Mouse (Mus musculus): ENCODE measurements around the gene Mmd. TPM values are rescaled to one million over a fixed set of nuclear protein-coding genes. Genes with fewer than 3 reads are reported as not detected.
"Not testable (repeated sequence)": the region's sequence is repeated elsewhere in the genome, so short reads cannot be mapped to it uniquely, and the experiment has no call there.

Mmd gene
- polyA plus RNA-seq, 1 experiment, result not detected

- H3K4me3 ChIP-seq (ENCODE audit: insufficient read depth, low read depth, low read length), result no peak overlapping the region
- WGBS, result 73% methylated on average over 11 of the region's 11 CpGs
- H3K4me1 ChIP-seq (ENCODE audit: control insufficient read depth, insufficient read depth, low read length), result peaks cover 14% of the 10 kb centered on the region
- TF ChIP-seq POLR2A (IDR thresholded peaks at IDR 0.05; ENCODE audit: insufficient read depth, low read depth, low read length) (no peak), CTCF (IDR thresholded peaks at IDR 0.05; ENCODE audit: insufficient read depth, low read depth, low read length) (no peak)
- H3K27ac ChIP-seq (ENCODE audit: insufficient read depth, low read depth, low read length), result no peak overlapping the region
Observed at GRCm38 (mm10) chr11:90270132-90270877, 21.0 kb downstream of the Mmd start.

GRCm38 (mm10) chr11:90274187-90274586 is 24.9 kb downstream of the Mmd start:
- WGBS, result 76% methylated on average over 1 of the region's 1 CpGs
- Histone ChIP-seq H3K4me3 (ENCODE audit: insufficient read depth, low read depth, low read length) (no peak overlapping the region), H3K27ac (ENCODE audit: insufficient read depth, low read depth, low read length) (no peak overlapping the region), H3K4me1 (ENCODE audit: control insufficient read depth, insufficient read depth, low read length) (peaks cover 16% of the 10 kb centered on the region)
- no peak for TF ChIP-seq POLR2A (IDR thresholded peaks at IDR 0.05; ENCODE audit: insufficient read depth, low read depth, low read length)
- no peak for TF ChIP-seq CTCF (IDR thresholded peaks at IDR 0.05; ENCODE audit: insufficient read depth, low read depth, low read length)

GRCm38 (mm10) chr11:90275663-90276062 is 26.4 kb downstream of the Mmd start:
- WGBS, result 77% methylated on average over 7 of the region's 7 CpGs
- H3K27ac ChIP-seq (ENCODE audit: insufficient read depth, low read depth, low read length), result no peak overlapping the region
- H3K4me3 ChIP-seq (ENCODE audit: insufficient read depth, low read depth, low read length), result no peak overlapping the region
- H3K4me1 ChIP-seq (ENCODE audit: control insufficient read depth, insufficient read depth, low read length), result 0 out of 2 replicates have a peak, but pooled peaks cover 9% of the 10 kb centered on the region
- no peak for TF ChIP-seq POLR2A (IDR thresholded peaks at IDR 0.05; ENCODE audit: insufficient read depth, low read depth, low read length)
- TF ChIP-seq CTCF (IDR thresholded peaks at IDR 0.05; ENCODE audit: insufficient read depth, low read depth, low read length), result no peak

GRCm38 (mm10) chr11:90276150-90276549 is 26.9 kb downstream of the Mmd start:
- no peak overlapping the region for H3K27ac ChIP-seq (ENCODE audit: insufficient read depth, low read depth, low read length)
- no peak overlapping the region for H3K4me3 ChIP-seq (ENCODE audit: insufficient read depth, low read depth, low read length)
- TF ChIP-seq CTCF (IDR thresholded peaks at IDR 0.05; ENCODE audit: insufficient read depth, low read depth, low read length) (no peak), POLR2A (IDR thresholded peaks at IDR 0.05; ENCODE audit: insufficient read depth, low read depth, low read length) (no peak)
- 0 out of 2 replicates have a peak, but pooled peaks cover 9% of the 10 kb centered on the region for H3K4me1 ChIP-seq (ENCODE audit: control insufficient read depth, insufficient read depth, low read length)
- 85% methylated on average over 8 of the region's 8 CpGs for WGBS

- 96% methylated on average over 12 of the region's 12 CpGs for WGBS
- H3K27ac ChIP-seq (ENCODE audit: insufficient read depth, low read depth, low read length), result no peak overlapping the region
- H3K4me3 ChIP-seq (ENCODE audit: insufficient read depth, low read depth, low read length), result no peak overlapping the region
- TF ChIP-seq CTCF (IDR thresholded peaks at IDR 0.05; ENCODE audit: insufficient read depth, low read depth, low read length) (no peak), POLR2A (IDR thresholded peaks at IDR 0.05; ENCODE audit: insufficient read depth, low read depth, low read length) (no peak)
- H3K4me1 ChIP-seq (ENCODE audit: control insufficient read depth, insufficient read depth, low read length), result 0 out of 2 replicates have a peak, but pooled peaks cover 9% of the 10 kb centered on the region
Observed at GRCm38 (mm10) chr11:90276561-90276960, 27.3 kb downstream of the Mmd start.

GRCm38 (mm10) chr11:90280069-90280468 is 30.8 kb downstream of the Mmd start:
- TF ChIP-seq POLR2A (IDR thresholded peaks at IDR 0.05; ENCODE audit: insufficient read depth, low read depth, low read length) (no peak), CTCF (IDR thresholded peaks at IDR 0.05; ENCODE audit: insufficient read depth, low read depth, low read length) (no peak)
- WGBS, result 97% methylated on average over 5 of the region's 5 CpGs
- Histone ChIP-seq H3K4me1 (ENCODE audit: control insufficient read depth, insufficient read depth, low read length) (0 out of 2 replicates have a peak, but pooled peaks cover 4% of the 10 kb centered on the region), H3K4me3 (ENCODE audit: insufficient read depth, low read depth, low read length) (no peak overlapping the region), H3K27ac (ENCODE audit: insufficient read depth, low read depth, low read length) (no peak overlapping the region)

GRCm38 (mm10) chr11:90281943-90282342 is 32.7 kb downstream of the Mmd start:
- not testable (repeated sequence) for H3K27ac ChIP-seq (ENCODE audit: insufficient read depth, low read depth, low read length); H3K4me3 ChIP-seq (ENCODE audit: insufficient read depth, low read depth, low read length); H3K4me1 ChIP-seq (ENCODE audit: control insufficient read depth, insufficient read depth, low read length)
- 92% methylated on average over 2 of the region's 2 CpGs for WGBS

- TF ChIP-seq CTCF (IDR thresholded peaks at IDR 0.05; ENCODE audit: insufficient read depth, low read depth, low read length) (no peak), POLR2A (IDR thresholded peaks at IDR 0.05; ENCODE audit: insufficient read depth, low read depth, low read length) (no peak)
- Histone ChIP-seq H3K27ac (ENCODE audit: insufficient read depth, low read depth, low read length) (no peak overlapping the region), H3K4me1 (ENCODE audit: control insufficient read depth, insufficient read depth, low read length) (no peaks in the 10 kb centered on the region), H3K4me3 (ENCODE audit: insufficient read depth, low read depth, low read length) (no peak overlapping the region)
- 81% methylated on average over 4 of the region's 4 CpGs for WGBS
Observed at GRCm38 (mm10) chr11:90283159-90283558, 33.9 kb downstream of the Mmd start.

- 70% methylated on average over 6 of the region's 6 CpGs for WGBS
- Histone ChIP-seq H3K27ac (ENCODE audit: insufficient read depth, low read depth, low read length) (no peak overlapping the region), H3K4me3 (ENCODE audit: insufficient read depth, low read depth, low read length) (no peak overlapping the region), H3K4me1 (ENCODE audit: control insufficient read depth, insufficient read depth, low read length) (no peaks in the 10 kb centered on the region)
- no peak for TF ChIP-seq CTCF (IDR thresholded peaks at IDR 0.05; ENCODE audit: insufficient read depth, low read depth, low read length)
- TF ChIP-seq POLR2A (IDR thresholded peaks at IDR 0.05; ENCODE audit: insufficient read depth, low read depth, low read length), result no peak
Observed at GRCm38 (mm10) chr11:90283601-90284000, 34.3 kb downstream of the Mmd start.

Data from olfactory bulb, adult 2 months (tissue).